ENCODE assay signal across 8 mouse cellular contexts in the genomic region with DNA sequence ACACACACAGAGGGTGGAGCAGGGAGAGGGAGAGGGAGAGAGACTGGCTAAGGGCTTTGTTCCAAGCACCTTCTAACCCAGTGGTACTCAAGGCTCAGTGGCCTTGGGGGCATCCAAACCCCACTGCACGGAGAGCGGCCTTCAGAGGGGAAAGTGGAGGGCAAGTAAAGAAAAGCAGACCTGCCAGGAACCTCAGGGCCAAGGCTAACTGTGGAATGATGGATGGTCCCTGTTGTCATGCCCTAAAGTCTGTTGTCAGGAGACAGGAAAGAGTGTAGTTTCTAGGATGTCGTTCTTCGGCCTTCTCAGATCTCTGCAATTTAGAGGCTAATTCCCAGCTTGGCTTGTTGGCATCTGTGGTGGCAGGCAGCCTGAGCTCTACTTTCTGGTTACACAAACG.
"Had no signal": no experiment of that assay in that cellular context is flagged by ENCODE, and none has a peak within 500 bp of the region (broad histone marks: within the 10 kb centered on the region; RNA-seq: fewer than 3 reads in every experiment).

No protein-coding gene starts in this region.

- DNase-seq: kidney, postnatal 25 days; layer of hippocampus, adult 9-11 months; liver; lung, adult 18-20 months; lung, postnatal 10 days; lung, postnatal 36 days; thymus, adult 18-20 months; thymus, postnatal 36 days had no signal
